Mouse (Mus musculus) C2C12 (cell line): Measurements from ENCODE around the gene Phkg1.

ENCODE experiments used
- CEBPB ChIP-seq: IDR thresholded peaks from one replicate; pipeline ENCODE4 v1.6.1; 2011; ENCODE audit warnings: low read depth, mild to moderate bottlenecking, control low read depth, moderate library complexity
- CTCF ChIP-seq: IDR thresholded peaks from one replicate; pipeline ENCODE4 v1.5.1; 2011; ENCODE audit not compliant: control insufficient read depth, insufficient read depth, insufficient read length
- FOSL1 ChIP-seq: IDR thresholded peaks from one replicate; pipeline ENCODE4 v1.8.0; 2011; ENCODE audit warnings: mild to moderate bottlenecking, low read length; ENCODE audit not compliant: poor library complexity, insufficient read depth, severe bottlenecking
- MAX ChIP-seq: IDR thresholded peaks from one replicate; pipeline ENCODE4 v1.6.1; 2011; ENCODE audit warnings: mild to moderate bottlenecking, control low read depth
- MYOD1 ChIP-seq: IDR thresholded peaks from one replicate; pipeline ENCODE4 v1.6.1; 2011; ENCODE audit warnings: low read depth; ENCODE audit not compliant: control insufficient read depth, insufficient read length
- MYOG ChIP-seq: IDR thresholded peaks from one replicate; pipeline ENCODE4 v1.6.1; 2011; ENCODE audit not compliant: control insufficient read depth, insufficient read length; ENCODE audit errors: extremely low read depth
- USF1 ChIP-seq: IDR thresholded peaks from one replicate; pipeline ENCODE4 v1.6.1; 2011; ENCODE audit warnings: low read depth, mild to moderate bottlenecking, control low read depth, moderate library complexity

DNA sequence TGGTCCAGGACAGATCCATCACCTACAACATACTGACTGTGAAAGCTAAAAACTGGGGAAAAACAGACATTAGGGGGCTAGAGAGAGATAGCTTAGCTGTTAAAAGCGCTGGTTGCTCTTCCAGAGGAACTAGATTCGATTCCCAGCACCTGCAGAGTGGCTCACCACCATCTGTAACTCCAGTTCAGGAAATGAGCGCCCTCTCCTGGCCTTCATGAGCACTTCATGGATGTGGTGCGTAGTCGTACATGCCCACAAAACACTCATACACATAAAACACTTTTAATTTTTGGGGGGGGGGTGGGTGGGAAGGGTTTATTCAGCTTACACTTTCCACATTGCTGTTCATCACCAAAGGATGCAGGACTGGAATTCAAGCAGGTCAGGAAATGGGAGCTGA lies 41.9 kb downstream of the Phkg1 start:
- TF ChIP-seq MYOG (no peak), MAX (no peak), CTCF (no peak), FOSL1 (no peak), USF1 (no peak), CEBPB (no peak), MYOD1 (no peak)
